Mouse (Mus musculus) gastrocnemius, postnatal 4 days (tissue): Measurements from ENCODE around the gene Krt42. TPM values are rescaled to one million over a fixed set of nuclear protein-coding genes. Genes with fewer than 3 reads are reported as not detected.
"Not testable (repeated sequence)": the region's sequence is repeated elsewhere in the genome, so short reads cannot be mapped to it uniquely, and the experiment has no call there.

ENCODE experiments used
- DNase-seq, 2 experiments: peaks; one replicate each; pipeline ENCODE4 v3.0.0; 2021 to 2022; ENCODE audit warnings: low spot score in 2 of 2, mixed read lengths in 2 of 2
- total RNA-seq, 2 experiments: library from RNA; stranded (reverse); gene quantifications; 2 replicates each; pipeline ENCODE4 v1.2.3; 2021

The Krt42 gene
- total RNA-seq, 2 experiments from 2014 or later: not detected

DNA sequence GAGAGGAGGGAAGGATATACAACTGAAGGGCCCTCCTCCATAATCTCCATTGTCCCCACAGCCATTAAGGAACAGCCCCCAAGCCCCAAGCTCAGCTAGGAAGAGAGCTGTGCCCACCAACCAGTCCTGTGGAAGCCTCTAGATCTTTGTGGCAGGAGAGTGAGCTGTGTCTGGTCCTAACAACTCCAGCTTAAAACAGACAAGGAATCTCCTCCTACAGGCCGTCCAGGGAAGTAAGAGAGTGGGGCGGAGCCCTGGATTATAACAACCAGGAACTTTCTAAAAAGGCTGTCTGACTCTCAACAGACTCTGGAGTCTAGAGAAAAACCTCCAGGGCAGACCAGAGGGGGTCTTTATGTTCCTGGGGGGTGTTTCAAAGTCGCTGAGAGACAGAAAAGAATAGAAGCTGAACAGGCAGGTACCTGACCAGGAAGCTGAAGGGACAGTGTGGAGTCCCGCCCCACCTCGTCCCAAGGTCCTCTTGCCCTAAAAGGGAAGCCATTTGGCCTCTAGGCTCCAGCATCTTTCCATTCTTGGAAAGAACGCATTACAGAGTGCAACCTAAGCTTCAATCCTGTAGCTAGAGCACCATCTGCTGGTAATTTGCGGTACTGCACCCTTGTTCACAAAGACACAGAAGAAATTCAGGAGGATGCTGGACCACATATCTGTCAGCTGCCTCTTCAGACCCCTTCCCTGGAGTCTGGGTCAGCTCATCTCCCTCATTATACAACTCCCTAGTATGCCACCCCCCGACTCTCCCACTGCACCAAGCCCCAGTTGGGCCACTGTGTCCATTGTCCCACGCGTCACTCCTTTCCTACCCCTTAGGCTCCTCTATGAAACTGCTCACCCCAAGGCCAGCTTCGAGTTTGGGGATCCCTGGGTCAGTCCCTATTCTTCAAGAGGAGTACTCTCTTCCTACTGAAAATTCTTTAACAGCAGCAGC is 12.2 kb upstream of the Krt42 start:
- DNase-seq: peak; percentile 59 to 83

DNA sequence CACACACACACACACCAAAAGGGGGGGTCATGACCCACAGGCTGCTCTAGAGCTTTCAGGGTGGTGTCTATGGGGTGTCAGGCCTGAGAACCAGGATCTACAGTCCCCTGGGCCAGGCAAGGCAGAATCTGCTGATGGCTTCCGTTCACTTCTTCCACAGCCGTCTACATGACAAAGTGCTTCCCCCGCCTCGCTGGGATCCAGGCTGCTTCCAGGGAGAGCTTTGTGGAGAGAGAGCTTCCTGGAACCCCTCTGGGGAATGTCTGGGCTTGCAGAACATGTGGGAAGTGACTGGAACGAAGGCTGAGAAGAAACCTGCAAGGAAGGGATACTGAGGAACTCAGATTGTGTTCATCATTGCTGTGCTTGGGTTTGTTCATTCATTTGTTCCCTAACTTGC is 9.1 kb upstream of the Krt42 start:
- DNase-seq: no peak

DNA sequence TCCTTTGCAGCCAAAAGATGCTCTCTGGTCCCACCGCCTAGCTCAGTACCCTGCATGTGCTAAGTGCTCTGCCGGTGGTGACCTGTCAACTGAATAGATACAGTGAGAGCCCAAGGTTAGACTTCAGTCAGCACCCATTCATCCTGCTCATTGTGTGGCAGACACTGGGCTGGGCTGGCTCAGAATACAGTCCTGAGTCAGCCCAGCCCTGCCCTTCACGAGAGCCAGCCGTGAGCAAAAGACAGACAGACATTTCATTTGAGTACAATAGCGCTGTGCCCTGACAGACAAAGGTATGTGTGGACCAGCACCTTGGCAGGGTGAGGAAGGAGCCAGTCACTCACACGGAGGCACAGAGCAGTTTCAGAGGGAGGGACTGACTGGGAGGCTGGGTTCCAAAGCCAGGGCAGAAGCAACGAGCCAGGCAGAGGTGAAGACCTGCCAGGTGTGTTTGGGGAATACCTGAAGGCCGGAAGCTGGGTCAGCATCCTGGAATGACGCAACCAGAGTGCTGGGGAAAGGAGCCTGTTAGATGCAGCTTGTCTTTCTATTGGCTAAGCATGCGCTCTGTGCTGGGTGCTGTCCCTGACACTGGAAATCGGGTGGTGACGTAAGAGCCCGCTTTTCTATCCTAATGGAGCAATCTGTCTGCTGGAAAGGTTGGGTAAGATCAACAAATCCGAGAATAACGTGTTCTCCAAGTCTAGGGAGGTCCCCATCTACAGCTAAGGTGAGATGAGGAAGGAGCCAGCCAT is 8.2 kb upstream of the Krt42 start:
- no peak for DNase-seq

- no peak for DNase-seq
These were observed 5.8 kb upstream of the Krt42 start for GRCm38 (mm10) chr11:100275466-100275865.

DNA sequence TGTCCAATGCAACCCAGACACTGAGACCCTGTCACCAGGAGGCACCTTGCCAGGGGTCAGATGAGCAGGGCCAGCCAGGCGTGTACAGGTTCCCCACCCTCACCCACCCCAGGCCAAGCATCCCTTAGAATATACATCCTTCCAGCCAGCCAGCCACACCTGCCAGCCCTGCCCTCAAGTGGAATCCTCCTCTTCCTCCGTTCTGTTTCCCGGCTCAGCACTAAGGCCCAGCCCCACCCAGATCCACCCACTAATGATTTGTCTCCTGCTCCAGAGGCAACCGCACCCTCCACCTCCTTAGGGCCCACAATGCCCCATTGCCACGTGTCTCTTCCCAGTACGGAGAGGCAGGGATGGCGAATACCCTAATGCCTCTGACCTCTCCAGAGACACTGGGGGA is 5.0 kb upstream of the Krt42 start:
- DNase-seq: no peak

DNA sequence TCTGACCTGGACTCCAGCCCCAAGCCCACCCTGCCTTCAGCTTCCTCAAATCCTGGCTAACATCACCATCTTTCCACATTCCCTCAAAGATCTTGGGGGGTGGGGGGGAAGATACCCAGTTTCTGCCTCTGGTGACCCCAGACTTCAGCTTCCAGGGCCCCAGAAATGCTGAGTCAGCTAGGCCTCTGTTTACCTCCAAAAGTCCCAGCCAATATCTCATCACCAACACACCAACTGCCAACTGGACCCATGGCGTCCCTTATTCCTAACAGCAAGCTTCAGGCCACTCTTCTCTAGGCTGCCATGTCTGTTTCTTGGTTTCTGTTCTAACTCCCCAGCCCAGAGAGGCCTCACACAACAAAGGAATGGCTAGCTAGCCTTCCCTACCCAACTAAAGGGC is 2.2 kb upstream of the Krt42 start:
- no peak for DNase-seq

GRCm38 (mm10) chr11:100262058-100262980 is 7.4 kb downstream of the Krt42 start:
- no peak for DNase-seq

- no peak for DNase-seq
These were observed 8.5 kb downstream of the Krt42 start for GRCm38 (mm10) chr11:100261235-100261605.

- no peak for DNase-seq
These were observed 9.0 kb downstream of the Krt42 start, which contains the start of gene Krt17 for GRCm38 (mm10) chr11:100260514-100261234. TSS of gene Krt17 (minus strand) at chr11:100261029.

GRCm38 (mm10) chr11:100259079-100259478 is 10.6 kb downstream of the Krt42 start:
- DNase-seq: no peak

- DNase-seq: no peak
These were observed 11.7 kb downstream of the Krt42 start for GRCm38 (mm10) chr11:100257967-100258366.

DNA sequence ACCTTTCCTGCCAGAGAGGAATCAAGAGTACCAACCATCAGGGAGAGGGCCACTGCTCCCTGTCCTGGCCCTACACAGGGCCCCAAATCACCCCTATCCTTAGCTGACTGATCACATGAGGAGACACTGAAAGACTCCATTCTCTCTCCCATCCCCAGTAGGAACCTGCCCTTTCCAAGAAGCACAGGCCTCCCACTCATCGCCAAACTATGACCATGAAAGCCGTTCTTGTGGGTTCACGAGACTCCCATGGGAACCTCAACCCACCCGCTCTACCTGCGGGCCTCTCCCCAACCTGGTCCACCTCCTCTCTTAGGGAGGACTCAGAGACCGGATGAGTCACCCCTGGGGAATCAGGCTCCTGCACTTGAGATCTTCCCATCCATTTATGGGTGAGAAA is 14.2 kb downstream of the Krt42 start:
- DNase-seq: no peak

DNA sequence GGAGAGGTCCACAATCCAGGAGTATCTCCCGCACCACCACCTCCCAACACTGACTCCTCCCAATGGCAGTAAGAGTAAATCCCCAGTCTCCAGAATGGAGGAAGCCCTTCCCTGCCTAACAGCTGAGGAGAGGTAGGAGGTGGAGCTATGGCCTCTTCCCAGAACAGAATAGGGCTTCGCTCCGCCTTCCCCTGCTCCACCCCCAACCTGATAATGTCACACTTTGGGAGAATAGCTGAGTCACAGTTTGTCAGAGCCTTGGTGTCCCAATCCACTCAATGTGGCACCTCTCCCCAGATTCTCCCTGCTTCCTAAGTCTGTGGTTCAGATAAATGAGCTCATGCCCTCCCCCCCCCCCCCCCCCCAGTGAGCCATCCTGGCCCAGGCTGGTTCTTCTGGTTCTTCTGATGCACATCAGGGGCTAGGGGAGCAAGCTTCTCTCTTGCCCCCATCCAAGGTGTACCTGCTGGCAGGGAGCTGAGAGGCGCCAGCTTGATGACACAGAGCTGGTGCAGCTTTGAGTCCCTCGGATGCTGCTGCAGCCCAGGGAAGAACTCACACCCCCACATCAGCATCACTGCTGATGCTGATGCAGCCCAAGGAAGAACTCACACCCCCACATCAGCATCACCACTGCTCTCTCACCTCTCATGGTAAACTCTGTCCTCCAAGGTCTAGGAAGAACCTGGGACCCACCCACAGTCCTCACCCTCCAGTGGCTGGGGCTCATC is 15.1 kb downstream of the Krt42 start:
- DNase-seq: no peak

DNA sequence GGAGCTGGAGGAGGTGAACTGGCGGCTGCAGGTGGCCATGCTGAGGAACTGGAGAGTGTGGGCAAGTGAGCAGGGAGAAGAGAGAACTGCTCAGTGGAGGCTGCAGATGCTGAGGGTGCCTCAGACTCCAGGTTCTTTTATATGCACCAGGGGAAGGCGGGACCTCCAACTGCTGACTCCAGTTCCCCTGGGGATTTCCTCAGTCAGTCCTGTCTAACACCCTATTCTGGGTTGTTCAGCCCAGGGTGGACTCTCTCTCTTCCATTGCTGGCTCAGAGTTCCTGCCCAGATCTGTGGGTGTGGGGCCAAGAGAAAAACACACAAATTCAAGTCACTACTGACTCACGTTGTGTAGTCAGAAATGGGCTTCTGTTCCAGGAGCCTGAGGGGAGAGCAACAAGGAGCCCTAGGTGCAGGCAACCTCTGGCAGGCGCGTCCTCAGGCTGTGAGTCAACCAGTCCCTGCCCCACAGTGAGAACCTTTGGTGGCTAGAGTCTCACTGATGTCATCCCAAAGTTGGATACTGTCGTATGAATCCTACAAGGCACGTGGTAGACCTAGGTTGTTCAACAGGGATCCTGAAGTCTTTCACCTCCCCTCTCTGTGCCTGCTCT is 20.7 kb downstream of the Krt42 start, which contains the start of gene Krt16:
Krt16 (minus strand) TSS at position 51 of the 614 bp plus-strand sequence.
- DNase-seq: no peak

DNA sequence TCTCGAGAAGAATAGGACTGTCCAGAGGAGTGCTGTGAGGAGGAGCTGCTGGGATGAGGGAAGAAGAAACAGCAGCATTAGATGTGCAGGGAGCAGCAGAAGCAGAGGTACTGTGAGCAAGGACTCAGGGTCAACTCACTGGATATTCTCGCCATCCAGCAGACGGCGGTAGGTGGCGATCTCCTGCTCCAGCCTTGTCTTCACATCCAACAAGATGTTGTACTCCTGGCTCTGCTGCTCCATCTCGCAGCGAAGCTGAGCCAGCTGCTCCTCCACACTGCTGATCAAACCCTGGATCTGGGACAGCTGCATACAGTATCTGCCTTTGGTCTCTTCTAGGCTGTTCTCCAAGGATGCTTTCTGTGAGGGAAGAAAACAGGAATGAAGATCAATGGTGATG is 23.2 kb downstream of the Krt42 start:
- not testable (repeated sequence) for DNase-seq

GRCm38 (mm10) chr11:100240272-100240671 is 29.4 kb downstream of the Krt42 start:
- DNase-seq: not testable (repeated sequence)

DNA sequence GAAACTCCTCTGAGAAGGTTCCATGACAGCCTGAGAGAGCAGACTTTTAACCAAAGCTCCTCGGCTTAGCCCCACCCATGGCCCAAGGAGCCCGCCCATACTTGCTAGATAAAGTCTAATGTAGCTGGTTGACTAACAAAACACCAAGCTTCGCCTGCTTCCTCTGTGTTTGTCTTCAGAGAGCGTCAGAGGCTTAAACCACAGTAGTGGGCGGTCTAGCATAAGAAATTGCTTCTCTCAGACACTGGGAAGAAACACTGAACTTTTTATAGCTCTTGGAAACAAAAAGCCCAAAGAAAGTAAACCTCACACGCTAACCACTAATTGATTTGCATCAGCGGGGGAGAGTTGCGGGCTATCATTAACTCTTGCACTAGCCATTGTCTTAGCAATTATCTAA is 47.9 kb downstream of the Krt42 start:
- DNase-seq: no peak

DNA sequence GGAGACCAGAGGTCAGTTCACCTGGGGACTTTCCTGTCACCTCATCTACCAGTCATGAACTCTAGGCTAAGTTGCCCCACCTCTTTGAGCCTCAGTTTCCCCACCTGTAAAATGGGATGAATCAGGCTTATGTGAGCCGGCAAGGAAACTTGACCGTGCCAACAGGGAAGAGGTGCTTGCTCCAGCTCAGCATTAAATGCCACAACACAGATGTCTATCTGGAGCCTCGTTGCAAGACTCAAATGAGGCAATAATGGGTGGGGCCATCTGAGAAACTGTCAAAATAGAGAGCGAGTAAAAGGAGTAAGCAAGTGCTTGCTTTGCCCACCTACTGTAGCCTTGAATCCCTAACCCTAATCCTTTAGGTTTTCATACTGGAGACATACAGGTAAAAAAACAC is 50.4 kb downstream of the Krt42 start:
- DNase-seq: no peak
